Mouse (Mus musculus) testis, adult 2 months (tissue): ENCODE data around the gene Rex2.
"Not testable (repeated sequence)": the region's sequence is repeated elsewhere in the genome, so short reads cannot be mapped to it uniquely, and the experiment has no call there.

ENCODE experiments used
- CTCF ChIP-seq: fragments of 200-500 bp; IDR thresholded peaks from 2 replicates; pipeline ENCODE4 v1.5.1; 2012; ENCODE audit warnings: low read depth, mild to moderate bottlenecking, inconsistent platforms, low read length, moderate library complexity; ENCODE audit not compliant: control insufficient read depth, insufficient read depth, insufficient replicate concordance
- POLR2A ChIP-seq: fragments of 200-500 bp; IDR thresholded peaks from 2 replicates; pipeline ENCODE4 v1.6.1; 2012; ENCODE audit warnings: low read depth, mild to moderate bottlenecking, inconsistent platforms, low read length, moderate library complexity; ENCODE audit not compliant: control insufficient read depth

- TF ChIP-seq POLR2A, CTCF: not testable (repeated sequence)
Observed at GRCm38 (mm10) chr4:147095641-147096040, 74.0 kb downstream of the Rex2 start.
